Mouse (Mus musculus) neural tube, embryonic 14.5 days (tissue): ENCODE data around the gene Vkorc1. TPM values are rescaled to one million over a fixed set of nuclear protein-coding genes. Genes with fewer than 3 reads are reported as not detected.

Experiments
- ATAC-seq: fragments of 200-750 bp; cut with Nextera tagmentation; 2 replicates; pipeline ENCODE4 v1.8.0; 2017; ENCODE audit warnings: low read depth, mild to moderate bottlenecking, moderate TSS enrichment, moderate library complexity
- H3K27ac ChIP-seq: fragments of 300-500 bp; sonication (generic); 2 replicates; pipeline ENCODE4 v1.5.1; 2014; ENCODE audit warnings: low read depth, mild to moderate bottlenecking, control low read depth, low read length, moderate library complexity, mixed read lengths
- H3K27me3 ChIP-seq: fragments of 300-500 bp; sonication (generic); 2 replicates; pipeline ENCODE4 v1.6.1; 2014; ENCODE audit warnings: low read length; ENCODE audit not compliant: control insufficient read depth, insufficient read depth
- H3K36me3 ChIP-seq: fragments of 300-500 bp; sonication (generic); 2 replicates; pipeline ENCODE4 v1.6.1; 2014; ENCODE audit warnings: low read length, mixed read lengths; ENCODE audit not compliant: control insufficient read depth, insufficient read depth
- H3K4me1 ChIP-seq: fragments of 300-500 bp; sonication (generic); 2 replicates; pipeline ENCODE4 v1.6.1; 2014; ENCODE audit warnings: low read length; ENCODE audit not compliant: control insufficient read depth, insufficient read depth
- H3K4me2 ChIP-seq: fragments of 300-500 bp; sonication (generic); 2 replicates; pipeline ENCODE4 v1.6.1; 2014; ENCODE audit warnings: mild to moderate bottlenecking, low read depth, low read length, control low read depth
- H3K4me3 ChIP-seq: fragments of 300-500 bp; sonication (generic); 2 replicates; pipeline ENCODE4 v1.5.1; 2014; ENCODE audit warnings: low read depth, low read length, control low read depth, mixed read lengths
- H3K9ac ChIP-seq: fragments of 300-500 bp; sonication (generic); replicated peaks from 2 replicates; pipeline ENCODE4 v1.6.1; 2014; ENCODE audit warnings: low read depth, mild to moderate bottlenecking, control low read depth, low read length, mixed read lengths
- H3K9me3 ChIP-seq: fragments of 300-500 bp; sonication (generic); 2 replicates; pipeline ENCODE4 v1.6.1; 2016; ENCODE audit warnings: low read length; ENCODE audit not compliant: control insufficient read depth
- WGBS: fragments of 180-500 bp; shearing (Covaris S2); extraction: QIAGEN DNeasy Blood & Tissue Kit; methylation state at CpG from one replicate; pipeline ENCODE4 v1.1.7; 2014; 5-methylcytosine and 5-hydroxymethylcytosine counted together
- polyA plus RNA-seq: library from polyadenylated mRNA; unstranded; fragments of >200 nt; fragmentation: Nextera tagmentation; extraction: Ambion mirVana; gene quantifications from 2 replicates; pipeline ENCODE4 v1.2.1, GENCODE M21; 2014

Vkorc1 gene
- polyA plus RNA-seq, 1 experiment from 2014 or later, result 59.2 TPM

DNA sequence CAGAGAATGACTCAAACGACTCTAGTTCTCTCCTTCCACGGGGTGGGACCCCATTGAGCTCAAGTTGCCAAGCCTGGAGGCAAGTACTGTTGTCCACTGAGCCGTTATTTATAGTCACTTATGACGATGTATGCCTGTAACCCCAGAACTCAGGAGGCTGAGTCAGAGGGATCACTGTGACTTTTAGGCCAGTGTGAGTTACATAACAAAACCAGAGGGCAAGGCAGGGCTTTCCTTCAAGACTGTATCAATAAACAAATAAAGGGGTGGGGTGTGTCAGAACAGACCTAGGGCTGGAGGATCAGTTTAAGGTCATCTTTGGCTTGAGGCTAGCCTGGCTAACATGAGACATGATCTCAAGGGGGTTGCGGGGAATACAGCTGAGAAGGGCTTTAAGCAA is 44.5 kb downstream of the Vkorc1 start:
- no peak for ATAC-seq
- no peak overlapping the region for H3K27ac ChIP-seq
- no peaks in the 10 kb centered on the region for H3K4me1 ChIP-seq
- H3K4me2 ChIP-seq, result no peak overlapping the region
- no peaks in the 10 kb centered on the region for H3K36me3 ChIP-seq
- no peak overlapping the region for H3K4me3 ChIP-seq
- no peaks in the 10 kb centered on the region for H3K9me3 ChIP-seq
- H3K27me3 ChIP-seq, result no peaks in the 10 kb centered on the region
- 78% methylated on average over 5 of the region's 5 CpGs for WGBS
- H3K9ac ChIP-seq, result no peak overlapping the region

DNA sequence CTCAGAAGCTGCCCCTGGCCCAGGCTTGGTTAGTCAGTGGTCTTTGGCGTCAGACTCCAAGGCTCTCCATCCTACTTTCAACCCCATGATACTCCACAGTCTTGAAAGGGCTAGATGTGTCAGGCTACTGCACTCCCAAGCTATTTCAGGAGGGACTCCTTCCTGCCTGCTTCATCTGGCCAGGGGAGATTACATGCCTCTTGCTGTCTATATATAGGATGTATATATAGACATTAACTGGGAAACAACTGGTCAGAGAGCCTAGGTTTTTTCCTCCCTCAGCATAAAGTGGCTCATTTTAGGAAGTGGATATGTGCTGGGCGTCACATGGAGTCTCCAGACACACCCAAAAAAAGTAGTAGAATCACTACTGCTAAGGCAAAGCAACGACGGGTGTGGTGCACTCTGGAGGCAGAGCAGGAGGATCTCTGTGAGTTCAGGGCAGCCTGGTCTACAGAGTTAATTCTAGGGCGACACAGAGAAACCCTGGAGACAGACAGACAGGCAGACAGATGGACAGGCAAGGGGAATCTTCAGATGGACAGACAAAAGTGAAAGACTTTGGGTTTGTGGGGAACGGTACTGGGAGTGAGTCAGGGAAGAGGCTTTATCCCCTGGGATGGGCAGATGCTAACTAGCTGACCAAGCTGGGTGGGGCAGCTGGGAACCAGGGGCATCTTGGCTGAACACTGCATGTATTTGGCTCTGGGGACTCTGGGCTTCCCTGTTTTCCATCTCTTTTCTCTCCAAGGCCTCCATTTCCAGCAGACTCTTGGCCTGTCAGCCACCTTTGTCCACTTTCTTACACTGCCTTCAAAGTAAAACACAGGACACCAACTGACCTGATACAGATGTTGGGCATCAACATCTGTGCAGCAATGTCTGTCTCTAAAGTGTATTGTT is 45.2 kb downstream of the Vkorc1 start:
- Histone ChIP-seq H3K4me1 (no peaks in the 10 kb centered on the region), H3K9ac (no peak overlapping the region), H3K9me3 (no peaks in the 10 kb centered on the region), H3K27ac (no peak overlapping the region), H3K4me2 (no peak overlapping the region), H3K36me3 (no peaks in the 10 kb centered on the region), H3K4me3 (no peak overlapping the region), H3K27me3 (no peaks in the 10 kb centered on the region)
- WGBS, result 82% methylated on average over 6 of the region's 6 CpGs
- no peak for ATAC-seq

Other genes with a start within 250 kb of the Vkorc1 start
- gene Bcl7c, start 186.7 kb downstream of the Vkorc1 start, polyA plus RNA-seq, result 36.0 and 45.7 TPM in 2 replicates
- 2.7 and 3.6 TPM in 2 replicates for gene Ctf1, start 182.9 kb downstream of the Vkorc1 start, polyA plus RNA-seq
- 0.27 TPM in 1 of 2 replicates, not detected in the other for gene Ctf2, start 163.5 kb downstream of the Vkorc1 start, polyA plus RNA-seq
- gene Fbxl19, start 151.1 kb downstream of the Vkorc1 start, polyA plus RNA-seq, result 6.5 and 9.1 TPM in 2 replicates
- 4.6 and 6.8 TPM in 2 replicates for gene Orai3, start 125.8 kb downstream of the Vkorc1 start, polyA plus RNA-seq
- 22.4 and 23.3 TPM in 2 replicates for gene Setd1a, start 118.9 kb downstream of the Vkorc1 start, polyA plus RNA-seq
- gene Gm49388, start 110.0 kb downstream of the Vkorc1 start, polyA plus RNA-seq, result 0.64 TPM in 1 of 2 replicates, not detected in the other
- 7.0 and 9.6 TPM in 2 replicates for gene Hsd3b7, start 95.0 kb downstream of the Vkorc1 start, polyA plus RNA-seq
- gene Stx4a, start 71.3 kb downstream of the Vkorc1 start, polyA plus RNA-seq, result 9.8 and 13.5 TPM in 2 replicates
- gene Stx1b, start 71.1 kb downstream of the Vkorc1 start, polyA plus RNA-seq, result 65.9 and 66.9 TPM in 2 replicates
- 12.0 and 13.1 TPM in 2 replicates for gene Zfp646, start 19.4 kb downstream of the Vkorc1 start, polyA plus RNA-seq
- gene Zfp668, start 18.8 kb downstream of the Vkorc1 start, polyA plus RNA-seq, result 29.7 and 30.7 TPM in 2 replicates
- gene Prss53, start 4.6 kb downstream of the Vkorc1 start, polyA plus RNA-seq, result 0.37 and 0.57 TPM in 2 replicates
- 0.40 and 0.54 TPM in 2 replicates for gene Gm21974, start 163 bp downstream of the Vkorc1 start, polyA plus RNA-seq
- 58.0 and 65.8 TPM in 2 replicates for gene Bckdk, start 8.5 kb upstream of the Vkorc1 start, polyA plus RNA-seq
- 48.6 and 49.4 TPM in 2 replicates for gene Kat8, start 16.9 kb upstream of the Vkorc1 start, polyA plus RNA-seq
- gene Prss8, start 34.5 kb upstream of the Vkorc1 start, polyA plus RNA-seq, result 0.39 TPM in 1 of 2 replicates, not detected in the other
- gene Prss36, start 51.1 kb upstream of the Vkorc1 start, polyA plus RNA-seq, result 14.4 and 14.8 TPM in 2 replicates
- 47.6 and 52.2 TPM in 2 replicates for gene Fus, start 71.8 kb upstream of the Vkorc1 start, polyA plus RNA-seq
- gene Pycard, start 98.2 kb upstream of the Vkorc1 start, polyA plus RNA-seq, result 4.6 and 6.1 TPM in 2 replicates
- gene Trim72, start 108.3 kb upstream of the Vkorc1 start, polyA plus RNA-seq, result not detected in 2 replicates
- gene Itgam, start 167.0 kb upstream of the Vkorc1 start, polyA plus RNA-seq, result 0.25 and 1.2 TPM in 2 replicates
- gene Gm49368, start 167.1 kb upstream of the Vkorc1 start, polyA plus RNA-seq, result not detected in 2 replicates
- gene Itgax, start 233.9 kb upstream of the Vkorc1 start, polyA plus RNA-seq, result 0.15 TPM in 1 of 2 replicates, not detected in the other